Mouse (Mus musculus) liver, adult 2 months (tissue): ENCODE results near the gene Galnt10. TPM values are rescaled to one million over a fixed set of nuclear protein-coding genes. Genes with fewer than 3 reads are reported as not detected.

ENCODE experiments used
- DNase-seq: peaks from one replicate; pipeline ENCODE4 v3.0.0-alpha.2; 2011; ENCODE audit warnings: low read depth, low spot score; ENCODE audit errors: extremely low read depth
- H3K27ac ChIP-seq: fragments of 200-500 bp; replicated peaks from 2 replicates; pipeline ENCODE4 v1.5.1; 2012; ENCODE audit warnings: low read depth, mild to moderate bottlenecking, control low read depth, inconsistent platforms, low read length; ENCODE audit not compliant: insufficient read depth
- H3K27me3 ChIP-seq: fragments of 200-500 bp; 2 replicates; pipeline ENCODE4 v1.6.1; 2012; ENCODE audit warnings: mild to moderate bottlenecking, moderate library complexity, low read length, inconsistent platforms; ENCODE audit not compliant: control insufficient read depth, insufficient read depth
- H3K36me3 ChIP-seq: fragments of 200-500 bp; 2 replicates; pipeline ENCODE4 v1.6.1; 2012; ENCODE audit warnings: low read length, inconsistent platforms; ENCODE audit not compliant: control insufficient read depth, insufficient read depth
- H3K4me1 ChIP-seq: fragments of 200-500 bp; 2 replicates; pipeline ENCODE4 v1.6.1; 2011; ENCODE audit warnings: low read length; ENCODE audit not compliant: control insufficient read depth, insufficient read depth
- H3K4me3 ChIP-seq: fragments of 200-500 bp; 2 replicates; pipeline ENCODE4 v1.5.1; 2011; ENCODE audit warnings: low read depth, mild to moderate bottlenecking, control low read depth, low read length, moderate library complexity; ENCODE audit not compliant: insufficient read depth
- H3K79me2 ChIP-seq: fragments of 200-500 bp; 2 replicates; pipeline ENCODE4 v1.6.1; 2012; ENCODE audit warnings: inconsistent platforms, mild to moderate bottlenecking, low read length, moderate library complexity; ENCODE audit not compliant: control insufficient read depth, insufficient read depth
- H3K9ac ChIP-seq: fragments of 200-500 bp; 2 replicates; pipeline ENCODE4 v1.6.1; 2012; ENCODE audit warnings: low read depth, mild to moderate bottlenecking, control low read depth, inconsistent platforms, low read length
- CTCF ChIP-seq: fragments of 200-500 bp; IDR thresholded peaks from 2 replicates; pipeline ENCODE4 v1.5.1; 2011; ENCODE audit warnings: low read depth, low read length, control low read depth
- POLR2A ChIP-seq: fragments of 200-500 bp; IDR thresholded peaks from 2 replicates; pipeline ENCODE4 v1.6.1; 2011; ENCODE audit warnings: low read length, control low read depth; ENCODE audit not compliant: insufficient read depth; ENCODE audit errors: extremely low read depth
- WGBS: fragments of 180-500 bp; shearing (Covaris S2); methylation state at CpG from one replicate; pipeline ENCODE4 v1.1.7; 2018; 5-methylcytosine and 5-hydroxymethylcytosine counted together
- polyA plus RNA-seq: library from polyadenylated mRNA; depleted of rRNA; stranded (reverse); fragments of >200 nt; gene quantifications from 2 replicates; pipeline ENCODE4 v1.2.3, GENCODE M21; 2012
- total RNA-seq: library from RNA; depleted of rRNA; stranded (reverse); fragments of >200 nt; gene quantifications from 2 replicates; pipeline ENCODE4 v1.2.3, GENCODE M21; 2014

The Galnt10 gene
- total and polyA plus RNA-seq, 2 experiments, result 2.5 to 3.9 TPM

- Histone ChIP-seq H3K79me2 (peaks cover 11% of the 10 kb centered on the region), H3K27ac (no peak overlapping the region), H3K27me3 (no peaks in the 10 kb centered on the region), H3K9ac (peak overlapping the region; percentile 86), H3K4me1 (peaks cover 6% of the 10 kb centered on the region; the same call in 1 of the 2 replicates), H3K36me3 (no peaks in the 10 kb centered on the region), H3K4me3 (peak overlapping the region; percentile 91)
- TF ChIP-seq POLR2A (no peak), CTCF (no peak)
- peak; percentile 6 for DNase-seq
- 2% methylated on average over 18 of the region's 18 CpGs for WGBS
These were observed 157.2 kb downstream of the Galnt10 start for GRCm38 (mm10) chr11:57802511-57802870.

DNA sequence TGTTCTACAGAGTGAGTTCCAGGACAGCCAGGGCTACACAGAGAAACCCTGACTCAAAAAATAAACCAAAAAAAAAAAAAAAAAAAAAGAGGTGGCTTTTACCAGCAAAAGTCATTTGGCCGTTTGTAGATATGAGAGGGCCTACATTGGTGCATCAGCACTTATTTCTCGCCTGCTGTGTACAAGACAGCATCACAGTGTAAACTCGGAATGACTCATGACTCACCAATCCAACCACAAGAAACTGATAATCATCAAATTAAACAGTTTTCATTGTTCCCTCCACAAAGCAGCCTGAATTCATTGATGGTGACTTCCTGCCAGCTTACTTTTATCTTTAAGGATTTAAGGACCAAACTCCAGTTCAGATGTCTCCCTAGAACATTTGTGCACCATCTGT lies 159.8 kb downstream of the Galnt10 start:
- Histone ChIP-seq H3K27ac (no peak overlapping the region), H3K27me3 (no peaks in the 10 kb centered on the region), H3K9ac (no peak overlapping the region), H3K36me3 (peaks cover 5% of the 10 kb centered on the region), H3K4me1 (peaks cover 6% of the 10 kb centered on the region; the same call in 1 of the 2 replicates), H3K79me2 (peaks cover 11% of the 10 kb centered on the region), H3K4me3 (no peak overlapping the region)
- no peak for TF ChIP-seq CTCF
- no peak for TF ChIP-seq POLR2A
- no peak for DNase-seq
- 78% methylated on average over 3 of the region's 3 CpGs for WGBS

GRCm38 (mm10) chr11:57809017-57809731 lies 163.9 kb downstream of the Galnt10 start:
- H3K4me3 ChIP-seq, result no peak overlapping the region
- H3K36me3 ChIP-seq, result peaks cover 5% of the 10 kb centered on the region
- H3K27me3 ChIP-seq, result no peaks in the 10 kb centered on the region
- TF ChIP-seq POLR2A, result no peak
- no peak for TF ChIP-seq CTCF
- peak; percentile 4 for DNase-seq
- no peaks in the 10 kb centered on the region for H3K79me2 ChIP-seq
- H3K27ac ChIP-seq, result no peak overlapping the region
- H3K4me1 ChIP-seq, result no peaks in the 10 kb centered on the region
- 92% methylated on average over 17 of the region's 17 CpGs for WGBS
- H3K9ac ChIP-seq, result no peak overlapping the region

- Histone ChIP-seq H3K9ac (no peak overlapping the region), H3K4me1 (no peaks in the 10 kb centered on the region), H3K27me3 (no peaks in the 10 kb centered on the region), H3K79me2 (no peaks in the 10 kb centered on the region), H3K4me3 (no peak overlapping the region), H3K36me3 (peaks cover 5% of the 10 kb centered on the region), H3K27ac (no peak overlapping the region)
- TF ChIP-seq CTCF (no peak), POLR2A (no peak)
- WGBS, result 93% methylated on average over 8 of the region's 8 CpGs
- no peak for DNase-seq
These were observed 164.5 kb downstream of the Galnt10 start for GRCm38 (mm10) chr11:57809732-57810098.

- Histone ChIP-seq H3K36me3 (peaks cover 5% of the 10 kb centered on the region), H3K4me1 (no peaks in the 10 kb centered on the region), H3K9ac (no peak overlapping the region), H3K79me2 (no peaks in the 10 kb centered on the region), H3K4me3 (no peak overlapping the region), H3K27ac (no peak overlapping the region), H3K27me3 (no peaks in the 10 kb centered on the region)
- TF ChIP-seq CTCF, result no peak
- no peak for TF ChIP-seq POLR2A
- no peak for DNase-seq
- WGBS, result 71% methylated on average over 7 of the region's 7 CpGs
These were observed 165.8 kb downstream of the Galnt10 start for GRCm38 (mm10) chr11:57811006-57811405.

DNA sequence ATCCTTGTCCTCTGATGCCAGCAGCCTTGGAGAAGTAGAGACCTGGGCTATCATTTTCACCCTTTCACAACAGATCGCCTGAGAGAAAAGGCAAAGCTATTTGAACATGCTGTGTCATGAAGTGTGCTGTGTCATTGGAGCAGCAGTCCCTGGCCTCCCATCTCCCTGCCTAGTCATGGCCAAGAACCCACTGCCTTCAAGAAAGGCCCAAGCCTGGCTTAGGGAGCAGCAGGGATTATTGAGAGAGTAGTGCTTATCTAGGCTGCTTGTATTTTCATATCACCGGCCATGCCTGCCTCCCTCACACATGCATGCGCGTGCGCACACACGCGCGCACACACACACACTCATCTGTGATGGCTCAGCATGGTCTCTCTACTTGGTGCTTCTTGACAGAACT lies 167.0 kb downstream of the Galnt10 start:
- over 99% methylated on average over 8 of the region's 8 CpGs for WGBS
- Histone ChIP-seq H3K4me3 (no peak overlapping the region), H3K4me1 (no peaks in the 10 kb centered on the region), H3K36me3 (peaks cover 5% of the 10 kb centered on the region), H3K79me2 (no peaks in the 10 kb centered on the region), H3K27me3 (no peaks in the 10 kb centered on the region), H3K9ac (no peak overlapping the region), H3K27ac (no peak overlapping the region)
- TF ChIP-seq POLR2A (no peak), CTCF (no peak)
- no peak for DNase-seq
